Mouse (Mus musculus): ENCODE data around the gene Olfr1346. TPM values are rescaled to one million over a fixed set of nuclear protein-coding genes. Genes with fewer than 3 reads are reported as not detected.

The Olfr1346 gene
- total and polyA plus RNA-seq, 3 experiments: not detected

DNA sequence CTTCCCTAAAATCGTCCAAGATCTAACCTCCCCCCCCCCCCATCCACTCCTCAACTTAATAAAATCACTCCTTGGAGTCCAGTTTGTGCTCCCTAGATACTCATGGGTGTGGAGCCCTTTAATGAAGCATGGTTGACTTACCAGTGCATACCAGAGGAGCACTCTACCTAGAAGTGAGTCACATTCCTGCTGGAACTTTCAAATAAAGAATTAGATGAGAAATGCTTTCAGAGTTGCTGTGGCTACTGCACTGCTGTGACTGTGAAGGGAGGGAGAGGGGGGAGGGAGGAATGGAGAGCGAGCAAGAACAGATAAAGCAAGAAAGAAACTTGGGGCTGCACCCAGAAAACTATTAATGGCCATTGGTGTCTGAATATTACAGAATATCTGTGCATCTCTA, 25.7 kb upstream of the Olfr1346 start:
- H3K79me2 ChIP-seq (ENCODE audit: control insufficient read depth, insufficient read depth, low read length, poor library complexity): no peaks in the 10 kb centered on the region

DNA sequence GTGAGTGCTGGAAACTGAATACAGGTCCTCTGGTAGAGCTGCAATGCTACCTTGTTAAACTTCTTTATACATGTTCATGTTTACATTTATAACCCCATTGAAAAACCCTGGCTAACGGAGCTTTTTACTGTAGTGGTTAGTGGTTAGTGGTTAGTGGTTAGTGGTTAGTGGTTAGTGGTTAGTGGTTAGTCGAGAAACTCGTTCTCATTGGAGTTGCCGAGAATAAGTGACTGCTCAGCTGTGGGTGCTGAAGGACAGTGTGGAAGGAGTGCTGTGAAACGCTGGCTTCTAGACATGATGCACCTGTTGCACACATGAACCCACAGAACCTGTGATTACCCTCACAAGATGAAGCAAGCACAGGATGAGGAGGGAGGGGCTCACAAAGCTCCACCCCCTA, 19.1 kb upstream of the Olfr1346 start:
- DNase-seq (ENCODE audit: low read depth, low spot score): no peak
- Histone ChIP-seq H3K36me3 (ENCODE audit: control insufficient read depth in 1 of 2, insufficient read depth in 2 of 2, low read length in 2 of 2) (no peaks in the 10 kb centered on the region), H3K4me3 (ENCODE audit: control insufficient read depth in 1 of 2, insufficient read depth in 1 of 2, low read depth in 2 of 2, low read length in 2 of 2) (no peak overlapping the region), H3K27ac (ENCODE audit: control insufficient read depth, low read depth, low read length) (no peak overlapping the region), H3K4me1 (ENCODE audit: control insufficient read depth in 1 of 2, insufficient read depth in 2 of 2, low read length in 2 of 2) (no peaks in the 10 kb centered on the region), H3K79me2 (ENCODE audit: control insufficient read depth, insufficient read depth, low read length, poor library complexity) (no peaks in the 10 kb centered on the region), H3K9me3 (replicated peaks; ENCODE audit: insufficient read depth, low read length) (no peaks in the 10 kb centered on the region), H3K27me3 (ENCODE audit: control insufficient read depth in 1 of 2, insufficient read depth in 2 of 2, low read length in 2 of 2) (no peaks in the 10 kb centered on the region), H3K9ac (ENCODE audit: control insufficient read depth, low read depth, low read length, poor library complexity, severe bottlenecking) (no peak overlapping the region)
- TF ChIP-seq MAX (IDR thresholded peaks at IDR 0.05; ENCODE audit: low read length): no peak
- TF ChIP-seq MAZ (IDR thresholded peaks at IDR 0.05; ENCODE audit: low read depth, low read length): no peak
- no peak for TF ChIP-seq SIN3A (IDR thresholded peaks at IDR 0.05; ENCODE audit: low read length)
- TF ChIP-seq MEF2A (IDR thresholded peaks at IDR 0.05; ENCODE audit: extremely low read depth, insufficient replicate concordance, low read depth, low read length, poor library complexity, severe bottlenecking): no peak
- no peak for TF ChIP-seq MYB (IDR thresholded peaks at IDR 0.05; ENCODE audit: low read depth, low read length)
- TF ChIP-seq GABPA (IDR thresholded peaks at IDR 0.05; ENCODE audit: low read depth, low read length): no peak
- no peak for TF ChIP-seq NELFE (IDR thresholded peaks at IDR 0.05; ENCODE audit: low read depth, low read length)
- TF ChIP-seq ELF1 (IDR thresholded peaks at IDR 0.05; ENCODE audit: low read depth, low read length): no peak
- TF ChIP-seq RCOR1 (IDR thresholded peaks at IDR 0.05; ENCODE audit: low read depth, low read length): no peak
- no peak for TF ChIP-seq ZKSCAN1 (IDR thresholded peaks at IDR 0.05; ENCODE audit: low read depth, low read length)

More for the DNA sequence above, 25.7 kb upstream of the Olfr1346 start:
- Histone ChIP-seq H3K36me3 (ENCODE audit: control insufficient read depth in 1 of 2, insufficient read depth in 2 of 2, low read length in 2 of 2) (no peaks in the 10 kb centered on the region), H3K27me3 (ENCODE audit: control insufficient read depth in 1 of 2, insufficient read depth in 2 of 2, low read length in 2 of 2) (no peaks in the 10 kb centered on the region), H3K4me1 (ENCODE audit: control insufficient read depth in 1 of 2, insufficient read depth in 2 of 2, low read length in 2 of 2) (no peaks in the 10 kb centered on the region), H3K9ac (ENCODE audit: control insufficient read depth, low read depth, low read length, poor library complexity, severe bottlenecking) (no peak overlapping the region), H3K9me3 (replicated peaks; ENCODE audit: insufficient read depth, low read length) (no peaks in the 10 kb centered on the region), H3K27ac (ENCODE audit: control insufficient read depth, low read depth, low read length) (no peak overlapping the region), H3K4me3 (ENCODE audit: control insufficient read depth in 1 of 2, insufficient read depth in 1 of 2, low read depth in 2 of 2, low read length in 2 of 2) (no peak overlapping the region)
- no peak for TF ChIP-seq RAD21 (IDR thresholded peaks at IDR 0.05; ENCODE audit: low read depth, low read length)
- TF ChIP-seq KAT2A (conservative IDR thresholded peaks at IDR 0.05; ENCODE audit: low read depth, low read length): no peak
- TF ChIP-seq BHLHE40 (IDR thresholded peaks at IDR 0.05; ENCODE audit: borderline replicate concordance, low read depth, low read length): no peak
- no peak for TF ChIP-seq MYB (IDR thresholded peaks at IDR 0.05; ENCODE audit: low read depth, low read length)
- no peak for DNase-seq (ENCODE audit: low read depth, low spot score)

DNA sequence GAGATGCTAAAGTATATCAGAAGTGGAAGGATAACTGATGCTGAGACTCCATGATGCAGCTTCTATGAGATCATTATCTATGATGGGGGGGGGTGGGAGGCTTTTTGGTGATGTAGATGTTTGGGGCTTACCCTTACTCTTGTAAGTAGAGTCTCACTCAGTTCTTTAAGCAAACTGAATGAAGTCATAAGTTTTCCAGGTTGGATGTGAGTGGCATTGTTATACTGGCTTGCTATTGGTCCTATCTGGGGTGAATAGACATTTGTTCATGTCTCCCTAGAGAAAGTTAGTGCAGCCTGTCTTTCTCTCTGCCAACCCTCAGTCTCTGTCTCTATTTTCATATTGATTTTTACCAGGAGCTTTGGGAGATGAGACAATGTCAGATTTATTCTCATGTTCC, 11.0 kb upstream of the Olfr1346 start, which contains the start of gene Olfr1336:
Olfr1336 (plus strand) TSS at position 301 of the 400 bp plus-strand sequence.
- H3K27me3 ChIP-seq (ENCODE audit: control insufficient read depth in 1 of 2, insufficient read depth in 2 of 2, low read length in 2 of 2): no peaks in the 10 kb centered on the region
- H3K27ac ChIP-seq (ENCODE audit: control insufficient read depth, low read depth, low read length): no peak within 1 kb of the TSS
- H3K4me1 ChIP-seq (ENCODE audit: control insufficient read depth in 1 of 2, insufficient read depth in 2 of 2, low read length in 2 of 2): no peaks in the 10 kb centered on the region
- H3K4me3 ChIP-seq (ENCODE audit: control insufficient read depth in 1 of 2, insufficient read depth in 1 of 2, low read depth in 2 of 2, low read length in 2 of 2): no peak within 1 kb of the TSS
- H3K9ac ChIP-seq (ENCODE audit: control insufficient read depth, low read depth, low read length, poor library complexity, severe bottlenecking): no peak within 1 kb of the TSS
- TF ChIP-seq NELFE (IDR thresholded peaks at IDR 0.05; ENCODE audit: low read depth, low read length) (no peak), GATA1 (IDR thresholded peaks at IDR 0.05; ENCODE audit: low read depth, low read length) (no peak), ZKSCAN1 (IDR thresholded peaks at IDR 0.05; ENCODE audit: low read depth, low read length) (no peak)
- H3K9me3 ChIP-seq (replicated peaks; ENCODE audit: insufficient read depth, low read length): no peaks in the 10 kb centered on the region
- no peaks in the 10 kb centered on the region for H3K36me3 ChIP-seq (ENCODE audit: control insufficient read depth in 1 of 2, insufficient read depth in 2 of 2, low read length in 2 of 2)
- H3K79me2 ChIP-seq (ENCODE audit: control insufficient read depth, insufficient read depth, low read length, poor library complexity): no peaks in the 10 kb centered on the region
- DNase-seq (ENCODE audit: low read depth, low spot score): no peak

Data from MEL (cell line).